Mouse (Mus musculus) heart, adult 11 months (tissue): ENCODE measurements around the gene Nxph3.
"Not testable (repeated sequence)": the region's sequence is repeated elsewhere in the genome, so short reads cannot be mapped to it uniquely, and the experiment has no call there.

ENCODE experiments used
- DNase-seq: peaks from one replicate; pipeline ENCODE4 v3.0.0; 2022

Nxph3 gene

DNA sequence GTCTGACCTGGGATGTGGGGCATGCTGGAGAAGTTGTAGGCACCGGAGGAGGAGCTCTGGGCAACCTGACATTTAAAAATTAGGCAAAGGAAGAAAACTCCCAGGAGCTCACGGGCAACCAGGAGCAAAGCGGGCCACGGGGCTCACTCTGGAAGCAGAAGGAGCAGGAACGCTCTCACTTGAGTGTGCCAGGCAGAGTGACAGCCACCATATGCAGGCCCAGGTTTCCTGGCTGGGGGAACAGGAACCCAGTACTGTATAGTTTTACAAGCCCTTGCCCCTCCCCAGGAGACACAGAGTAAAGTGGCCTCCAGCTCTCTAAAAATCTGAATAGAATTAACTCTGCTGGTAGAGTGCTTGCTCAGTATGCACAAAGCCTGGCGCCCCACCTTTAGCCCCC lies 2.8 kb upstream of the Nxph3 start:
- no peak for DNase-seq

DNA sequence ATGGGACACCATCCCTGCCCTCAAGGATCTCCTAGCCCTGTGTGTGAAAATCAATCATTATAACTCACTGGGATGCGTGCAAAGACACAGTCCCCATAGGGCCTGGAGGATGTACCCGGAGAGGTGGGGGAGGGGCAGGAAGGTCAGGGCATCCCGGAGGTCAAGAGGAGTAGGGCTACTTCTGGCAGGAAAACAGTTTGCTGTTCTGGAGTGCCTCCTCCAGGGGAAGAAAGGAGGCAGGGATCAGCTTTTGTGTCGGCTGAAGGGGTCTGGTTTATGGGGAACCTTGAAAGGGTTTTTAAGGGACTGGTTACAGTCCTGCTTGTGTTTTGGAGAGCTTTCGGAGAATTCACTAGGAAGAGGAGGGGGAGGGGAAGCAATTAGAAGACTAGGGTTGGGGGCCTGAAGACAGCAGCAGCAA lies 2.1 kb upstream of the Nxph3 start:
- no peak for DNase-seq

DNA sequence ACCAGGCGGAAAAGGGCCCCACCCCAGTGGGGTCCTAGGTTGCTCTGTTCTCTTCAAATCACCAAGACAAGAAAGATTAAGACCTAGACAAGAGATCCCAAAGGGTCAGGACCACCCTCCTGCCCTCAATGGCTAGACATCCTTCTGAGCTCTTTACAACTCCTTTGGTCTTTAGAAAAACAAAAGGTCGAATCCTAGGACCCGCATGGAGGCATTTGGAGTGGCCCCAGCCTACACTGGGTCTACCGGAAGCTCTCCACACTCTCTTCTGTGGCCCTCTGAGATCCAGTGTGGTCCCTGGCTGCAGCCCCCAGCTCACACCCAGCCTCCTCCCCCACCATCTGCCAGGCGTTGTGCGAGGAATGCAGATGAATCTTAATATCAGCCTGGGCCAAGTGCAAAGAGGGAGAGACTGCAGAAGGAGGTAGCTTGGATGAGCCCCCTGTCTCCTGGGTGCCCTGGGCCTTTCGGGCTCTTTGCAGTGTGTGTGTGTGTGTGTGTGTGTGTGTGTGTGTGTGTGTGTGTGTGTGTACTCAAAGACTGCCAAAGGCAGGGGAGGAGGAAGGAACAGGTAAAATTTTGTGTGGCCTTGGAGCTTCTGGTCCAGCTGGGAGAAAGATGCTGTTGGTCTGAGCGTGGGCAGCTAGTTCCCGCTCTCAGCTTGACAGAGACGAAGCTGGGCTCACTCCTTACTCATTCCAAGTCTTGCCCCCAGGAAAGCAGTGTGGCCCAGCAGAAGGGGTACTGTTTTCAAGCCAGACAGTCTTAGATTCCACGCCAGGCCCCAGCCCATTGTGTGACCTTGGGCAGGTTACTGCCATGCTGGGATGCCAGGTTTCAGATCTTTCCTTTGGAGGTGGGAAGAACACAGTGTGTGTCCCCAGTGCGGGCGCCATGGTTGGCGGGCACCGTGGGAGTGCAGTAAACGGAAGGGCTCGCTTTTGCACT lies 1.3 kb upstream of the Nxph3 start:
- DNase-seq, result peak; percentile 79

DNA sequence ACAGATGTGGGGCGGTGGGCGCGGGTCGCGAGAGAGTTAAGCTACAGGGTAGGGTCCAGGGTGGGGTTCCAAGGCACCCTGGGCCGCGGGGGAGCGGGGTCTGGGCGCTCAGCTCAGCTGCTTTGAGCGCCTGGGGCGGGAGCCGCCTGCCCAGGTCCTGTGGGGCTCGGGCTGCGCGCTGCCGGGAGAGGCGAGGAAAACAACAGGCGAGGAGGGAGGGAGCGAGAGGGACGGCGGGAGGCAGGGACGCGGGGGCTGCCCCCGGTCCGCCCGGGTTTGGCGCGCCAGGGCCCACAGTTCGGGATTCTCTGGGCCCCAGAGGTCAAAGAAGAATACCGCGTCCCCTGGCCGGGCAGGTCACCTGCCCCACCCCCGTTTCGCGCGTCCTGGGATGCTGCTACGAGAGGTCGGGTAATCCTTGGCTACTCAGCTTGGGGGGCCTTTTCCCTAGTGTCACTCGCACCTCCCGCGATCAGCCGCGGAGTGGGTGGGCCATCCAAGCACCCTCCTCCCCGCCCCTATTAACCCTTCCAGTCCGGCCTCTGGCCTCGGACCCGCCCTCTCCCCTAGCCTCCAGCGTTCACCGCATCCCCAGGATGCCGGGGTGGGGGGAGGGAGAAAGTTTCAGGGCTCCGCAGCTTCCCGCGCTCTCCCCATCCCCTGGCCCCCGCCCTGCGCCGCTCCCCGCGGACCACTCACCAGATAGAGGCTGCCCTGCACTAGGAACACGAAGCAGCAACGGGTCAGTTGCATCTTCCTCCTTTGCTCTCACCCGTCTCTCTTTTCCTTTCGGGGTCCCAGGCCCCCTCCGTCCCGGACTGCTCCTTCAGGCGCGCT lies 691 bp downstream of the Nxph3 start:
- peak; percentile 95 for DNase-seq

DNA sequence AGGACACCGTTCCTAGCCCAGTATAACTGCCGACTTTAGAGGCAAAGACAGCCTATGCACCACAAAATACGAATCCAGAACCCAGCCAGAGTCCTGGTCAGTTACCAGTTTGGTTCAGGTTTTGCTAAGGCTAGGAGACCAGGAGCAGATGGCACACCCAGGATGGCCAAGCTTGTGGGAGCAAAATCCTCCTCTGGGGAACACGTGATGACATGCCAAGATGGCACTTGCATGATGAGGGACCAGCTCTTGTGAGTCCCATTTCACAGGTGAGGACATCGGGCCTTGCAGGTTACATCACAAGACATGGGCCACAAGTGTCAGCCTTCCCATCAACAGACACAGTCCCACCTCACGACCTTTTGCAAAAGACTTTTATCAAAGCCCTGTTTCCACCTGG lies 2.0 kb downstream of the Nxph3 start:
- peak; percentile 85 for DNase-seq

DNA sequence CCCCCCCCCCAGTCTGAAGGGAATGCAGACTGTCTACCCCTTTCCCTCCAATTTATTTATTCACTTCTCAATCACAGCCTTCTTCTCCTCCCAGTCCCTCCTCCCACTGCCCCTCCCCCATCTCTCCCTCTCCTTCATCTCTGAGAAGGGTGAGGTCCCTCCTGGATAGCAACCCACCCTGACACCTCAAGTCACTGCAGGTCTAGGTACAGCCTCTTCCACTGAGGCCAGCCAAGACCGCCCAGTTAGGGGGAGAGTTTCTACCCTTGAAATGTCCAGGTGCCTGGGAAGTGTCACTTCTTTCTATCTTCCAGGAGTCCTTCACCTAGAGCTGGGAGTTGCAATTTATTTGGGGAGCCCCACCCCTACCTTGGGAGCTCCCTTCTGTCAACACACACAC lies 2.5 kb downstream of the Nxph3 start:
- peak; percentile 84 for DNase-seq

DNA sequence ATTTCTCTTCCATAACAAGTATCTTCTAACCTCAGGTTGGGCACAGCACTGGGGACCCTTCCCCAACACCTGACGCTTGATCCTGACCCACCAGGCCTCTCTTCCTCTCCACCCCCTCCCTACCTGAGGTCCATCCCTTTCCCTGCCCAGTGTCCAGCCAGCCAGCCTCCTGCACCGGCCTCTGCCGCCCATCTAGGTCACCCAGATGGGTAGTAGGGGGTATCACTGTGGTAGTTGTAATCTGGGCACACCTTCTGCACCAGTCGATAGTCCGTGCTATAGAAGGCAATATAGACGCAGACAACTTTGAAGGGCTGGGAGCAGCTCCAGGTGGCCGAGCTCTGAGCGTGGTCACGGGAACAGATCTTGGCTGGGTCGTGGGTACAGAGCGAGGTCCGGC lies 3.7 kb downstream of the Nxph3 start:
- DNase-seq, result peak; percentile 92

DNA sequence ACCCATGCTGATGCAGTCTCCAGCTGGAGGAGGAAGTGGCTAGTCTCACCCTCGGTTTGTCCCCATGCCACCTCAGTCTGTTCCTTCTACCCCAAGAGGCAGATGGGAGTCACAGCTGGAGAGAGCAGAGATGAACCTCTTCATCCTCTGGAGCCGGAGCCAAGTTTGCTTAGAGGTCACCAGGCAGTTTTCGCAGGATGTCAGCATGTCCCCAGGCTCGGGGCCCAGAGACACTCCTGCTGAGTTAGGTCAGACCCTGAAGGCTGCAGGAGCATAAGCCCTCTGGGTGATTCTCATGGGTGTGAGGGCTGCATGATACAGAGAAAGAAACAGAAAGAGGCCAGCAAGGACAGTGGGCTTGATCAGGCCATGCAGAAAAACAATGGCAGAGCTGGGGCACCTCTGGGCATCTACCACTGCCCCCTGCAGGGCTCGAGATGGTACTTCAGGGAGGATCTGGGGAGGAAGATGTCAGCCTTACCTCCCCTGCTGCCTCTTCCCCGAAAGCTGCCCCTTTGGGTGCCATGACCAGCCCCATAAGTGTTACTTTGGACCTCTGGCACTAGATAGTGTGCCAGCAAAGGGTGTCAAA lies 5.1 kb downstream of the Nxph3 start:
- DNase-seq, result peak; percentile 90

DNA sequence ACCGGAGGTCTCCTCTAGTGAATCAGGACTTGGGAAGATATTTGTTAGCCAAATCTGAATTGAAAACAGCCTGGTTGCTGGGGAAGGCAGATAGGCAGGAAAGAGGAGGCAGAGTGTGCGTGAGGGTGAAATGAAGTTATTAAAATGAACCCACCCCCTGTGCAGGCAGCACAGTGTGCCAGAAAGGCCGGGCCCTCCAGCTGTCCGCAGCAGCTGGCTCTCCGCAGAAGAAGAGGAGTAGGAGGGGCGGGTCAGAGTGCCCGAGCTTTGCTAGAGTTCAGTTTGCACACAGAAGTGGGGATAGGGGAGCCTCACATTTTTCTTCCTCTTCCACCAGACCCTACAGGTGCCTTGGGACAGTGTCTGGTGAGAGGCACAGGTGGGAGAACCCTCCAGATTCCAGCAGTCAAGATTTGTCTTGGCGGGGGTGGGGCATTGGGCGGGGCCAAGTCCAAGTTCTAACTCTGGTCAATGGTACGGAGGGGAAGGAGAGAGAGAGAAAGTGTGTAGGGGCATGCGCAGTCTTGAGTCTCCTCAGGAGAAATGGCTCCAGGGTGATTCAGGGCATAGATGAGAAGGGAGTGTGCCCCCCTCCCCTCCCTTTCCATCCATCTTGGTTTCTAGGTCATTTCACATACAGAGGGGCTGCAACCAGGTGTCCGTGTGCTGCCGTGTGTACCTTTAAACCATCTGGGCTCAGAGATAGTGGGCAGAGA lies 6.0 kb downstream of the Nxph3 start:
- peak; percentile 94 for DNase-seq

DNA sequence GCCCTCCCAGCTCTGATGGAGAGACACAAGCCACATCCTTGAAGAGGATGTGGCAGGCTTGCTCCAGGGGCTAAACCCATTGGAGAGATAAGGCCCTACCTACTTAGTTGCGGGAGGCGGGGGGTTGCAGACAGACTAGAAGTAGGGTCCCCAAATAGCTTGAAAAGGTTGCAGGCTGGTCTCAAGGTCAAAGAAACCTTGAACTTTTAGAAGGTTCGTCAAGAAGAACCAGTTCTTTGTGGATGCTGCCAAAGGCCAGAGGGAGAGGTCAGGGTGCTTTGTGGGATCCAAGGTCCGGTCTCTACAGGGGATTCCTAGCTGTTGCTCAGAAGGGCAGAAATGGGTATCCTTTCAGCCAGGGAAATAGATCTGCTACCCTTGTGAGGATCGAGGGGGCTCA lies 6.6 kb downstream of the Nxph3 start:
- DNase-seq, result no peak

DNA sequence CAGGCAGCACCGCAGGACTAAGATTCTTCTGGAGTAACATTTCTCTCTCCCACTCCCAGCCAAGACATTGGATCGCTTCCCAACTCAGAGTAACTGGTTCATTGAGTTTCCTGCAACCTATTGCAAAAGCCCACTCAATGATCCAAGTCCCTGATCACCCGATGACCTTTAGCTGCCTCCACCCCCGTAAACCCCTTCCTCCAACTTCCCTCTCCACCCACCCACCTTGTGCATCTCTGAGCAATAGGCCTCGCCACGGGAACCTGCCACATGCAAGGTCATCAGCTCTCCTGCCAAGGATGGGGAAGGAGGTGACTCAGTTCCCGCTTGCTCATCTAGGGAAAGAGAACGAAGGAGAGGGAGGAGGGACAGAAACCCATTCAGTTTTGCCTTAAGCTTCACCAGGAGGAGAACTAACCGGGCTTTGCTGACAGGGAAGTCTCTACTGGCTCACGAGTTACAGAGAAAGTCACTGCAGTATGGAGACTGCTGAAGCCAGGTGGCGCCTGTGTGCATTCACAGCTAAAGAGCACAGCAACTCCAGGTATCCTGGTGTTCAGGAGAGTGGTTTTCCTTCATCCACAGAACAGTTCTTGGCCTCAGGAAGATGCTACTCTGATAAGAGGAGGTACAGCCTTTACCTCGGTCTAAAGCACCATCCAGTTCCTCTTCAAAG lies 7.2 kb downstream of the Nxph3 start:
- DNase-seq, result peak; percentile 95

DNA sequence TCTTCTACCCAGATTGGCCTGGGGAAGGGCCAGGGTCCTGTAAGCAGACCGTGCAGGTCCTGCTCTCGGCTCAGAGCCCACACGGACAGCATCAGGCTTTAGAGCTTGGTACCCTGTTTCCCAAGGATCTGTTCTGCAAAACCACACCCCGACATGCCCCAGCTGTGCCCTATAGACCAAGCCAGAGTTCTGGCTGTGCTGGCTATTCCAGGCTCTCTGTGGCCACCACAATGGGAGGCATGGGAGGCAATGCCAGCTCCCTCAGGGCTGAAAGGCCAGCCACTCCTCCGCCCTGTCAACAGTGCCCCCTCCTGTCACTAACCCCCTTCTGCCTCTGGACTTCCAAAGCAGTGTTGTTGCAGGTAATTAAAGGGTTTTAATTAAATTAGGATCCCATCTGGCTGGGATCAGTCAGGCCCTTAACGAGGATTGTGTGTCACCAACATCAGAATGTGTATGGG lies 10.1 kb downstream of the Nxph3 start:
- peak; percentile 97 for DNase-seq

DNA sequence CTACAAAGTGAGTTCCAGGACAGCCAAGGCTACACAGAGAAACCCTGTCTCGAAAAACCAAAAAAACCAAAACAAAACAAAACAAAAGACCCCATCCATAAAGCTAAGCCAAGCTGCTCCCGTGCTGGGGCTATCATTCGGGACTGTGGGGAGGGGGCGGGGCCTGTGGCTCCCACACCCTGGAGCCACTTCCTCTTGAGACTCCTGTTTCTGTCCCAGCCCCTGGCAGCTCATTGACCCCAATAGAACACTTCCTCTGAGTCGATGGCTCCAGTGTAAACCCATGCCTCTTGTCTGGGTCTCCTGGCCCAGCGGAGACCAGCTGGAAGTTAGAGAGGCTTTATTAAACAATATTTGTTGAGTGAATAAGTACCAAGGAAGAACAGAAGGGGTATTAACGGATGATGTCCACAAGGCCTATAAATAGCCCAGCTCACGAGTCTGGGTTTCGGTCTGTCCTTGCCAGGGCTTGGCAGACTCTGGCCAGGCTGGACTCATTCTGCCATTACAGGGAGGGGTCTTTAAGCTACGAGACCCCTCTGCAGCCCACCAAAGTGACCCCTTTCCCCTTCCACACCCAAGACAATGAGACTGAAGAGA lies 10.7 kb downstream of the Nxph3 start:
- peak; percentile 95 for DNase-seq

DNA sequence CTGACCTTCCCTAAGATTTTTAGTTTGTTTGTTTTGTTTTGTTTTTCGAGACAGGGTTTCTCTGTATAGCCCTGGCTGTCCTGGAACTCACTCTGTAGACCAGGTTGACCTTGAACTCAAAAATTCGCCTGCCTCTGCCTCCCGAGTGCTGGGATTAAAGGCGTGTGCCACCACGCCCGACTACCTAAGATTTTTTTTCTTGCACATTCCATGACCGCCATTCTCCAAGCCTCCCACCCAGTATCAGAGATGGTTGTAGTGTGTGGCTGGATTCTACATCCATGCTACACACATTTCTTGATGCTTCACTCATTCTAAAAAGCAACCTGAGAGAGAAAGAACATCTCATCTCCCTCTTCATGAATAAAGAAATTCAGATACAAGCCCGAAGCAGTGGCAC lies 12.5 kb downstream of the Nxph3 start:
- not testable (repeated sequence) for DNase-seq

DNA sequence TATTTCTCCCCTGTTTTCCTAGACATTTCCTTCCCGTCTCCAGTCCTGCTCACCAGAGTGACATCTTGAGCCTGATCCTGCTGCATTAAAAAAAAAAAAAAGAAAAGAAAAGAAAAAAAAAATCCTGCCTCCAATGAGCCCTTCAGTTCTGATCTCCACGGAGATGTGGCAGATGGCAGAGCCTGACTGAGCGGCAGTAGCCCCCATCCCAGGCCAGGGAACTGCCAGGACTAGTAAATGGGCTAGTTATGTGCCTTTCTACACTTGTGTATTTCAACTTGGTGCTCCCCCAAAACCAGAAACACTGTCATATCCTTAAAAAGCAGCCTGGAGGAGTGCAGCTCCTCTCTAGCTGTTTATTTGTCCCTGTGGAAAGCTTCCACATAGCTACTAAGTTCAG lies 13.5 kb downstream of the Nxph3 start:
- DNase-seq, result no peak

DNA sequence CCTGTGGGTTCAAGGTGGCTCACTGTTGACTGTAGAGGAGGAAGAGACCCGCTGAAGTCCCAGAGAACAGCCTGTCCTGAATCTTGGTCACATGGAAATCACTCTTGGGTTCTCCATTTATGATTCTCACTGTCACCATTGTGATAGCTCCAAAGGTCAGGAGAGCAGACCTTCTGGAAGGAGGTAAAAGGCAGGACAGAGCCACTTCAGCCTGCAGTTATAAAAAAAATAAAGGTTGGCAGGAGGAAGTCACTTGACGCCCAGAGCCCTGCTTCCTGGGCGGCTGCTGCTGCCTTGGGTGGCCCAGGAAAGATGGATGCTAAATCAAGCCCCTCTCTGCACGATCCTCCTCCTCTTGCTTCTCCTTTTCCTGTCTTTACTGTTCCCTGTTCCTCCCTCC lies 14.0 kb downstream of the Nxph3 start:
- DNase-seq, result peak; percentile 73

DNA sequence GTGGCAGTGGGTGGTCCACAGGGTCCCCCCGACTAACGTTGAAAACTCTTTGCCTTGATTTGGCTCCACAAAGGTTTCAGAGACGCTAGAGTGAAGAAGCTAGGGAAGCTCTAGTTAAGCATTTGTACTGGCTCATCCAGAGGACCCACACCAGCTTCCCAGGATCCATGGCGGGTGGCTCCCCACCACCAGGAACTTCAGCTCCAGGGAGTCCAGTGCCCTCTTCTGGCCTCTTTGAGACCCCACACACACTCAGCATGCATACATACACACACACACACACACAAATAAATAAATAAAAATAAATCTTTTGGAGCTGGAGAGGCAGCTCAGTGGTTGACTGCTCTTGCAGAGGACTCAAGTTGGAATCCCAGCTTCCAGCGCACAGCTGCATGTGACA lies 16.4 kb downstream of the Nxph3 start:
- no peak for DNase-seq

DNA sequence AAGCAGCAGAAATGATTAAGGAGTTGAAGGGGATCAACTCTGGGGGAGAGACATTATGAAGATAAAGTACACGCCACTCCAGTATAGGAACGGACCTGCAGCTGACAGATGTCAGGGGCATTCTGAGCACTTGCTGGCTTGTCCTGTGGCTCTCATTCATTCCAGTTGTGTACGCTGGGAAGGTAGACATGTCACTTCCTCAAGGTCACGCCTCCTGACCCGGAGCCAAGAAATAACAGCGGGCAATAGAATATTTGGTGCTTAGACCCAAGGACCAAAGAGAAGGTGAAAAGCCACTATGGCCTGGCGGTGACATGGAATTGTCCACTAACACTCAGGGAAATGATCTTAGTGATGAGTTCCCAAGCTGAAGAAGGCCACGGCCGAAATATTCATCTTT lies 18.5 kb downstream of the Nxph3 start:
- DNase-seq, result peak; percentile 67

DNA sequence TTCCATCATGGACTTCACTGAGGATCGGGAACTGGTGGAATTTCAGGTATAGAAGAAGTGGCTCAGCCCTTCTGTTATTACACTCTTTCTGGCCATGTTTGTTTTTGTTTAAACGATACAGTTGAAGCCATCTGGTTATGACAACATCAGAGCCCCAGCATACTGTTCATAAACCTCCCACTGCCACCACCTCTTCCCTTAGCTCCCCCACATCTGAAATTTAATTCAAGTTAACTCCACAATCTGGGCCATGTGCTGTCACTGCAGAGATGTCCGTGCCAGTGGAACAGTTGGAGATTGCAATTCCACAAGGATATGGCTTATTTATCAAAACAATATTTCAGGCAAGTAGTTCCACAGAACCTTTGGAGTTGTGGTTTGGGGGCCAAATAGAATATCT lies 20.0 kb downstream of the Nxph3 start:
- no peak for DNase-seq

DNA sequence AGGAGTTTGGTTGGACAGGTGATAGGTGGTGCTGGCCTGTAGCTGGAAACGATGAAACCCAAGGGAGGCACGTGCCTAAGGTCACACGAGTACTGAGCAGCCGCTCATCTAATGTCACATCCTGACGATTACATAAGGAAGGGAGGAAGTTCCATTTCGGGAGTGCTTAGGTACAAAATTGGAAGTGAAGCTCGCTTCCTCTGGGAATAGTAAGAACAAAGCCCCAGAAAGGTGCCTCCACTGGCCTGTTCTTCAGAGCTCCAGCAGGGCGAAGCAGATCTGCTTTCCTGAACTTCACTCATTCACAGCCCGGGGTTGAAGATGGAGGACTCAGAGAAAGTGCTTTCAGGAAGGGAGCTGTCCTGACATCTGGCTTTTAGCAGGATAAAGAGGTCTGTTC lies 20.4 kb downstream of the Nxph3 start:
- peak; percentile 91 for DNase-seq

DNA sequence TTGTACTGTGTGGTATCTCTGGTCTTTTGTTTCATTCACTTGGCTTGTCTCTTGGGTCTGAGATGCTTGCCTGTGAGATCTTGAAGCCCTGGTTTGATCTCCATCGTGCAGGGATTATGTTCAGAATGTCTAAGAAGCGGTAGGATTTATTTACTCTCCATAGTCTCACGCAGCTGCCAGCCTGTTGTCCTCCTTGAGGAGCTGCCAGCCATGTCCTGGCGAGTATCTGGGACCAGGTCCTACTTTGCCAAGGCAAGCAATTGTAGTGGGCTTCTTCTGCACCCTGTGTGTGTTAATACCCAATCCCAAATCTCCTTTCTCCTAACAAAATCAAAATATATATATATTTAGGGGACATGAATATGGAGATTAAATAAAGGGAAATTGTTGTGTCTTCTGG lies 21.4 kb downstream of the Nxph3 start:
- peak; percentile 79 for DNase-seq

DNA sequence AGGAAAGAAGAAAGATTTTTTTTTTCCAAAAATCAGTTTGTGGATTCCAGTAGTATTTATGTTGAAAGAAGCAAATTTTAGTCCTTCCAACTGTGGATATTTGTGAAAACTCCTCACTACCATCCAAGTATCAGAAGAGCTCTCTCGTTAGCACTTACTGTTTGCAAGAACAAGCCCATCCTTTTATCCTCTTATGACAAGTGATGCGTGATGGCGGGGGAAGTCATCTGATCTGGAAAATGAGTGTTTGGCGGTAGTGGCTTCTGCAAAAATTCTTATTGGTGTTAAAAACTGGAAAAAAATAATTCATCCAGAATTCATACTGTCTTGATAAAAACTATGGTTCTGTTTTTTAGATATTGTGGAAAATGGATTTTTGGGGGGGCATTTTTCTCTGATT lies 22.1 kb downstream of the Nxph3 start:
- DNase-seq, result no peak
